Mouse (Mus musculus): ENCODE results near the gene Cobll1.

DNA sequence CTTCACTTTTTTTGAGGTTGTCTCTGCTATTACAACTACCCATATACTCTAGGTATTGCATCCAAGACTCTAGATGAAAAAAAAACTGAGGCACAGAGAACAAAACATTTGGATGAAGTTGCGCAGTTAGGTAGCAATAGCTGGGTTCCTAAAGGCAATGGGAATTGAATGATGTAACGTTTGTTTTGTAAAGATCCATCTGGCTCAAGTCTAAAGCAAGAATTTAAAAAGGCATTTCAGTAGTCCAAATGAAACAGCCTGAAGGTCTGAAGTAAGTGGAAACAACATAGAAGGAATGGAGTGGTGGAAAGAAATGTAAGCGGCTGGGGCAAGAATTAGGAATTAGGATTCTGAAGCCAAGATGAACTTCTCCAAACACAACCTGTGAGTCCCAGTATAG, 188.4 kb downstream of the Cobll1 start:
- no peak for TF ChIP-seq POLR2A (IDR thresholded peaks at IDR 0.05; ENCODE audit: extremely low read depth, insufficient read depth, low read length)
- no peak for TF ChIP-seq CTCF (IDR thresholded peaks at IDR 0.05; ENCODE audit: low read depth, low read length)

Measured in liver, adult 2 months (tissue).